Mouse (Mus musculus) limb, embryonic 14.5 days (tissue): ENCODE measurements at regions not wholly inside any gene's neighbourhood (a gene's known extent, or its start where the extent isn't known, plus 50 kb on each side); places are given as distances from the start of the nearest gene placed in this dataset.
A peak's percentile ranks its signal among the peaks of the same experiment; 100 is the strongest.

ENCODE experiments used
- ATAC-seq: fragments of 200-750 bp; cut with Nextera tagmentation; 2 replicates; pipeline ENCODE4 v1.8.0; 2017; ENCODE audit warnings: low read depth, moderate number of reproducible peaks, moderate TSS enrichment; ENCODE audit not compliant: low FRiP score
- DNase-seq: peaks from one replicate; pipeline ENCODE4 v3.0.0-alpha.2; 2015; ENCODE audit warnings: low spot score
- H3K27ac ChIP-seq: fragments of 300-500 bp; sonication (generic); replicated peaks from 2 replicates; pipeline ENCODE4 v1.5.1; 2014; ENCODE audit warnings: low read depth, mild to moderate bottlenecking, low read length, moderate library complexity, mixed read lengths
- H3K27me3 ChIP-seq: fragments of 300-500 bp; sonication (generic); 2 replicates; pipeline ENCODE4 v1.6.1; 2014; ENCODE audit warnings: low read length, mixed read lengths; ENCODE audit not compliant: control insufficient read depth, insufficient read depth
- H3K36me3 ChIP-seq: fragments of 300-500 bp; sonication (generic); 2 replicates; pipeline ENCODE4 v1.6.1; 2014; ENCODE audit warnings: mild to moderate bottlenecking, low read length, moderate library complexity, mixed read lengths; ENCODE audit not compliant: control insufficient read depth, insufficient read depth
- H3K4me1 ChIP-seq: fragments of 300-500 bp; sonication (generic); 2 replicates; pipeline ENCODE4 v1.6.1; 2014; ENCODE audit warnings: antibody characterized with exemption, low read length, mixed read lengths; ENCODE audit not compliant: control insufficient read depth, insufficient read depth
- H3K4me2 ChIP-seq: fragments of 300-500 bp; sonication (generic); replicated peaks from 2 replicates; pipeline ENCODE4 v1.6.1; 2014; ENCODE audit warnings: low read depth, mild to moderate bottlenecking, low read length, moderate library complexity; ENCODE audit not compliant: severe bottlenecking
- H3K4me3 ChIP-seq: fragments of 300-500 bp; sonication (generic); replicated peaks from 2 replicates; pipeline ENCODE4 v1.5.1; 2014; ENCODE audit warnings: low read length
- H3K9ac ChIP-seq: fragments of 300-500 bp; sonication (generic); 2 replicates; pipeline ENCODE4 v1.6.1; 2014; ENCODE audit warnings: mild to moderate bottlenecking, low read depth, low read length, moderate library complexity; ENCODE audit not compliant: severe bottlenecking
- H3K9me3 ChIP-seq: fragments of 300-500 bp; sonication (generic); 2 replicates; pipeline ENCODE4 v1.6.1; 2016; ENCODE audit warnings: low read length; ENCODE audit not compliant: control insufficient read depth
- POLR2A ChIP-seq: fragments of 200-500 bp; IDR thresholded peaks from 2 replicates; pipeline ENCODE4 v1.8.0; 2012; ENCODE audit warnings: inconsistent platforms, mild to moderate bottlenecking, moderate library complexity, borderline replicate concordance; ENCODE audit not compliant: insufficient read depth, insufficient read length; ENCODE audit errors: extremely low read depth
- WGBS: fragments of 180-500 bp; shearing (Covaris S2); extraction: QIAGEN DNeasy Blood & Tissue Kit; methylation state at CpG from one replicate; pipeline ENCODE4 v1.1.7; 2014; 5-methylcytosine and 5-hydroxymethylcytosine counted together

DNA sequence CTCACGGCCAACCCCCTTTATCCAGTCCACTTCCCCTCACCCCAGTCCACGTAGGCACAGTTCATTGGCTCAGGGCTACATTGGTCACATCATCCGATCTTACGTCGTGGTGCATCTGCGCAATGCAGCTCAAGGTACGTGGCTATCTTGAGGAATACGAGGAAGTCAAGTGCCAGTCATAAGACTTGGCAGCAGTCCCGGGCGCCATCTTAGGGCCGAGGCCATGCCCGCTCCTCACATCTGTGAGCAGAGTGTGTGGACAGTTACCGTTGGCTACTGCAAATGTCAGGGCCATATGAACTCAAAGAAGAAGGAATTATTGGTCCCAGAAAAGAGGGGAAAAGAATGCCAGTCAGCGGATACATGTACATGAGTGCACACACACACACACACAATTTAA is 228.8 kb downstream of the Ppp4r2 start:
- DNase-seq (no peak), ATAC-seq (no peak)
- Histone ChIP-seq H3K9me3 (no peaks in the 10 kb centered on the region), H3K4me1 (no peaks in the 10 kb centered on the region; the same call in 1 of the 2 replicates), H3K27me3 (no peaks in the 10 kb centered on the region), H3K9ac (no peak overlapping the region), H3K4me2 (no peak overlapping the region), H3K4me3 (no peak overlapping the region), H3K36me3 (no peaks in the 10 kb centered on the region), H3K27ac (no peak overlapping the region)
- 92% methylated on average over 14 of the region's 14 CpGs for WGBS
- TF ChIP-seq POLR2A: no peak

DNA sequence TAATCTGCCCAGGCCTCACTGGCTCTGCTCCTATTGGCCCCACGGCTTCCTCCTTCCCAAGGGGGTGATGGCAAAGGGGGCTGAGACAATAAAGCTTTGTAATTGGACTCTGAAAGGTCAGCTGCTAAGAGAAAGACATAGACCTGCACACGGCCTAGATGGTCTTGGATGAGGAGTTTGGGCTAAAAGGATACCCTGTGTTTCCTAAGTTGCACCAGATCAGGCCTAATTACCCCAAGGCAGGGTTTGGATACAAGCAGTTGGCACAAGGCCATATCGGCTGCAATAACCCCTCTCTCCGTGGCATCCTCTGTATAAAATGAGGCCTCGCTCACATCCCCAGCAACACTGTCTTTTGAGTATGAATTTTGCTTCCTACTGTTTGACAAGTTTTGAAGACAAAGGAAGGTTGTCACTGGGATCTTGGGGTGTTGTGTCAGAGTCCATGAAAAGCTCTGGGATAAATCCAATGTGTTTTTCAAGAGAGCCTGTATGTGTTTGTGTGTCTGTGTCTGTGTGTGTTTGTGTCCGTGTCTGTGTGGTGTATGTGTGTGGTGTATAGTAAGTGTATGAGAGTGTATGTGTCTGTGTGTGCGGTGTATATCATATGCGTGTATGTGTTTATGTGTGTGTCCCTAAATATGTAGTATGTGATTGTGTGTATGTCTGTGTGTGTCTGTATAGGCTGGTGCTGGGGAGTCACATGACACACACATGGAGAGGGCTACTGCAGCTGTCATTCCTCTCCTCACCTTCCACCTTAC is 242.5 kb downstream of the Ppp4r2 start:
- Histone ChIP-seq H3K4me2 (no peak overlapping the region), H3K9ac (no peak overlapping the region), H3K36me3 (no peaks in the 10 kb centered on the region), H3K4me3 (no peak overlapping the region), H3K4me1 (no peaks in the 10 kb centered on the region), H3K27ac (no peak overlapping the region), H3K27me3 (no peaks in the 10 kb centered on the region), H3K9me3 (no peaks in the 10 kb centered on the region)
- DNase-seq: no peak
- ATAC-seq: no peak
- TF ChIP-seq POLR2A: no peak
- 70% methylated on average over 8 of the region's 8 CpGs for WGBS

DNA sequence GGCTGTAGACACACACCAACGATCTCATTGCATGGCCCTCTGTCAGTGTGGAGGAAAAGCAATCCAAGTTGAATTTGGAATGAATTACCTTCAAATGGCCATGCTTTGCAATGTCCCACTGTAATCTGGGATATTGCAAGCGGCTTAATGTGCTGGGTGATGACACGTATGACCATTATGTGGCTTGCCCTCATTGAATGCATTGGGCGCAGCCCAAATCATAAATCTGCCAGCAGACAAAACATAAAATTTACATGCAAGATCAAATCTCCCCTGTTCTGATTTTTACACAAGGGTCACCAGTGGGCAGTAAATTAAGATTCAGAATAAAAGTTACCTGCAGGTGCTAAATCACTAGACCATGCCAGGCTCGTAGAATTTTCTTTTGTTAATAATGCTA is 244.9 kb downstream of the Ppp4r2 start:
- no peak for TF ChIP-seq POLR2A
- Histone ChIP-seq H3K27ac (no peak overlapping the region), H3K9me3 (no peaks in the 10 kb centered on the region), H3K36me3 (no peaks in the 10 kb centered on the region), H3K27me3 (no peaks in the 10 kb centered on the region), H3K4me2 (no peak overlapping the region), H3K4me3 (no peak overlapping the region), H3K9ac (no peak overlapping the region), H3K4me1 (peaks cover 2% of the 10 kb centered on the region; the same call in 1 of the 2 replicates)
- DNase-seq (no peak), ATAC-seq (no peak)
- 66% methylated on average over 5 of the region's 5 CpGs for WGBS

DNA sequence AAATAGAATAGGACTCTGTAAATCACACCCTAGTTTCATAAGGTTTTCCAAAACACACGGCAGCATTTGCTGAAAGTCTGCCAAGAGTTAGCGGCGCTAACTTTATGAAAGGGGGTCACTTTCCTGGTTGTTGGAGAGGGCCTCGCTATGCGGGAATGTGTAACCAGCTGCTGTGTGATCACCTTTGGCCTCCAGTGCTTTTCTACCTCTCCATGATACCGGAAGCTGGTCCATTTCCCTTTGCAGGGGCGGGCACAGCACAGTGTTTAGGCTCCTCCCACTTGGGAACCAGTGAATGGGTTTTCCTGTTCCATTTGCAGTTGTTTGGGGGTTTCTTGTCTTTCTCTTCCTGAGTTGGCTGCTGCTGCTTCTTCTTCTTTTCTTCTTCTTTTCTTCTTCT is 250.3 kb downstream of the Ppp4r2 start:
- Histone ChIP-seq H3K27me3 (no peaks in the 10 kb centered on the region), H3K4me3 (no peak overlapping the region), H3K36me3 (no peaks in the 10 kb centered on the region), H3K9me3 (no peaks in the 10 kb centered on the region), H3K4me1 (peaks cover 4% of the 10 kb centered on the region; the same call in 1 of the 2 replicates), H3K27ac (no peak overlapping the region), H3K4me2 (0 out of 2 replicates have a peak overlapping the region, but pooled peaks have one; percentile 17), H3K9ac (no peak overlapping the region)
- WGBS: 25% methylated on average over 7 of the region's 7 CpGs
- ATAC-seq (no peak), DNase-seq (peak; percentile 65)
- TF ChIP-seq POLR2A: no peak

DNA sequence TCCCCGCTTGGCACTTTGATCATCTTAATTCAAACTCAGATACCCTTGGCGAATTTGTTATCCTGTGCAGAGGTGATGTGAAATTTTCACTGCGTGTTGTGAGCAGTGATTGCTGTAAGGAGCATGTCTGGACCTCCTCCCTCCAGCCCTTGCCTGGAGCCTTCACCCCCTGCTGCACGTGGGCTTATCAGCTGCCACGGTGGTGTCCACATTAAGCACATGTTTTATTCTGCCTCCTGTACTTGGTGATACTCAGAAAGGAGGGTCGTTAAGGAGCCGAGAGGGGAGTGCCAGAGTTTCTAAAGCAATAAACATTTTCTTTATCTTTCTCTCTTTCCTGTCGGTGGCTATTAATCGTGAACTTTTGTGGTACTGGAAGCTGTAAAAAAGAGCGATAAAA is 258.8 kb downstream of the Ppp4r2 start:
- DNase-seq (no peak), ATAC-seq (no peak)
- 14% methylated on average over 10 of the region's 10 CpGs for WGBS
- Histone ChIP-seq H3K9me3 (no peaks in the 10 kb centered on the region), H3K4me1 (0 out of 2 replicates have a peak, but pooled peaks cover 4% of the 10 kb centered on the region), H3K36me3 (no peaks in the 10 kb centered on the region), H3K4me2 (no peak overlapping the region), H3K9ac (no peak overlapping the region), H3K4me3 (no peak overlapping the region), H3K27ac (no peak overlapping the region), H3K27me3 (no peaks in the 10 kb centered on the region)
- TF ChIP-seq POLR2A: no peak
